Mouse (Mus musculus): ENCODE results near the gene Tagap1. TPM values are rescaled to one million over a fixed set of nuclear protein-coding genes. Genes with fewer than 3 reads are reported as not detected.
"Not testable (repeated sequence)": the region's sequence is repeated elsewhere in the genome, so short reads cannot be mapped to it uniquely, and the experiment has no call there.

Tagap1 gene
- total RNA-seq, 2 experiments from 2014 or later = 28.1 to 50.7 TPM

GRCm38 (mm10) chr17:6965364-6965763 is 4.4 kb upstream of the Tagap1 start:
- ATAC-seq (replicated peaks; ENCODE audit: low FRiP score, poor library complexity, severe bottlenecking) = not testable (repeated sequence)

GRCm38 (mm10) chr17:6962936-6963335 is 2.0 kb upstream of the Tagap1 start:
- ATAC-seq (replicated peaks; ENCODE audit: low FRiP score, poor library complexity, severe bottlenecking) = not testable (repeated sequence)

- not testable (repeated sequence) for ATAC-seq (replicated peaks; ENCODE audit: low FRiP score, poor library complexity, severe bottlenecking)
Observed at GRCm38 (mm10) chr17:6962339-6962738, 1.4 kb upstream of the Tagap1 start.

- ATAC-seq (replicated peaks; ENCODE audit: low FRiP score, poor library complexity, severe bottlenecking) = peak; percentile 92
Observed at GRCm38 (mm10) chr17:6961181-6962000, 435 bp upstream of the Tagap1 start.

- ATAC-seq (replicated peaks; ENCODE audit: low FRiP score, poor library complexity, severe bottlenecking) = not testable (repeated sequence)
Observed at GRCm38 (mm10) chr17:6960349-6960748, 607 bp downstream of the Tagap1 start.

GRCm38 (mm10) chr17:6959543-6960259 is 1.3 kb downstream of the Tagap1 start:
- not testable (repeated sequence) for ATAC-seq (replicated peaks; ENCODE audit: low FRiP score, poor library complexity, severe bottlenecking)

GRCm38 (mm10) chr17:6958881-6959280 is 2.1 kb downstream of the Tagap1 start:
- ATAC-seq (replicated peaks; ENCODE audit: low FRiP score, poor library complexity, severe bottlenecking) = not testable (repeated sequence)

GRCm38 (mm10) chr17:6948769-6949228 is 12.2 kb downstream of the Tagap1 start:
- ATAC-seq (replicated peaks; ENCODE audit: low FRiP score, poor library complexity, severe bottlenecking) = not testable (repeated sequence)

GRCm38 (mm10) chr17:6947984-6948768 is 12.8 kb downstream of the Tagap1 start, which contains the start of gene Rsph3b:
Rsph3b (minus strand) TSS chr17:6948682.
- ATAC-seq (replicated peaks; ENCODE audit: low FRiP score, poor library complexity, severe bottlenecking) = peak; percentile 94

- ATAC-seq (replicated peaks; ENCODE audit: low FRiP score, poor library complexity, severe bottlenecking) = peak; percentile 53; the same call in 1 of the 2 replicates
Observed at GRCm38 (mm10) chr17:6947637-6947983, 13.3 kb downstream of the Tagap1 start.

- not testable (repeated sequence) for ATAC-seq (replicated peaks; ENCODE audit: low FRiP score, poor library complexity, severe bottlenecking)
Observed at GRCm38 (mm10) chr17:6942560-6942959, 18.4 kb downstream of the Tagap1 start.

- not testable (repeated sequence) for ATAC-seq (replicated peaks; ENCODE audit: low FRiP score, poor library complexity, severe bottlenecking)
Observed at GRCm38 (mm10) chr17:6931625-6932024, 29.3 kb downstream of the Tagap1 start.

GRCm38 (mm10) chr17:6920351-6920894 is 40.5 kb downstream of the Tagap1 start:
- not testable (repeated sequence) for ATAC-seq (replicated peaks; ENCODE audit: low FRiP score, poor library complexity, severe bottlenecking)

- not testable (repeated sequence) for ATAC-seq (replicated peaks; ENCODE audit: low FRiP score, poor library complexity, severe bottlenecking)
Observed at GRCm38 (mm10) chr17:6919388-6919787, 41.6 kb downstream of the Tagap1 start.

GRCm38 (mm10) chr17:6915282-6915681 is 45.7 kb downstream of the Tagap1 start:
- not testable (repeated sequence) for ATAC-seq (replicated peaks; ENCODE audit: low FRiP score, poor library complexity, severe bottlenecking)

- ATAC-seq (replicated peaks; ENCODE audit: low FRiP score, poor library complexity, severe bottlenecking) = not testable (repeated sequence)
Observed at GRCm38 (mm10) chr17:6914066-6914465, 46.9 kb downstream of the Tagap1 start.

All from erythroid progenitor cell, adult 5-6 weeks (primary cell).